Mouse (Mus musculus) heart, postnatal 0 days (tissue): ENCODE results near the gene Arrb1.

ENCODE experiments used
- CTCF ChIP-seq: IDR thresholded peaks from 2 replicates; pipeline ENCODE4 v1.5.1; 2016; ENCODE audit warnings: antibody characterized with exemption, control low read depth, low read depth
- EP300 ChIP-seq: IDR thresholded peaks from 2 replicates; pipeline ENCODE4 v1.6.1; 2016; ENCODE audit warnings: antibody characterized with exemption, low read depth

DNA sequence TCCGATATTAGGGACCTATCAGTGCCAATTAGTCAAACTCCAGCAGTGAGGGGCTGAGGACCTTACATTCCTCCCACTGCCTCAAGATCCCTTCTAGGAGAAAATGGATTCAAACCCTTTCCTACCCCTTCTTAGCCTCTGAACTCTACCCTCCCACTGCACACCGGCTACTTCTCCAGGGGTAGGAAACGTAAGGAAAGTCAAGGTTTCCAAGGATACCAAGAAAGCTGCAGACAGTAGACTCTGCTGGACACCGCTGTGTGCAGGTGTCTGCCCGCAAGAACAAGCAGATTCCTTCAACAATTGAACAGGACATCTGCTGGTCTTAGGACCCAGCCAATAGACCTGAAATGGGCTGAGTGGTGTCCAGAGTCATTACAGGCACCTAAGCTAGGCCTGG, 765 bp upstream of the Arrb1 start:
- TF ChIP-seq CTCF (no peak), EP300 (no peak)
